Mouse (Mus musculus): ENCODE data around the gene Nmnat2. TPM values are rescaled to one million over a fixed set of nuclear protein-coding genes. Genes with fewer than 3 reads are reported as not detected.
"Not testable (repeated sequence)": the region's sequence is repeated elsewhere in the genome, so short reads cannot be mapped to it uniquely, and the experiment has no call there.

Gene Nmnat2
- polyA plus RNA-seq, 1 experiment from 2014 or later: 1.8 TPM

DNA sequence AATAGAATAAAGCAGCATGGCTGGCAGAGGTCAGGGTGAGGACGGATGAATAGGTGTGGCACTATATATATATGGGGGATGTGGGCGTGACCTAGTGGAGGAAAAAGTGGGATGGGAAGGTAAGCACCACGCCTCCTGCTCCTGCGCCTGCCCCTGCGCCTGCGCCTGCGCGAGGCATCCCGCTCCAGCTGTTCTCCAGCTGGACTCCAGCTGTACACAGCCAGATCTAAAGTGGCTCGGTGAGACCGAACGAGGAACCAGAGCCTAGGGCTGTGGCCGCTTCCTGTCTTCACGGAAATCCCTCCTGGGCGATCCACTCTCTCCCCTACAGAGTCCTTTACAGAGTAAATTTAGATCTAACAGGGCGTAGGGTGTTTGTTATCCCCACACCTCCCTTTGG is 116.8 kb downstream of the Nmnat2 start:
- peak; percentile 79 for ATAC-seq
- H3K27ac ChIP-seq: no peak overlapping the region
- peaks cover 4% of the 10 kb centered on the region; the same call in 1 of the 2 replicates for H3K4me1 ChIP-seq (replicated peaks)
- no peaks in the 10 kb centered on the region for H3K27me3 ChIP-seq (replicated peaks)
- H3K4me2 ChIP-seq (replicated peaks): peak overlapping the region; percentile 43; the same call in 1 of the 2 replicates
- H3K9ac ChIP-seq: no peak overlapping the region
- H3K4me3 ChIP-seq (replicated peaks): no peak overlapping the region
- H3K36me3 ChIP-seq: no peaks in the 10 kb centered on the region
- WGBS: 34% methylated on average over 16 of the region's 16 CpGs
- no peaks in the 10 kb centered on the region for H3K9me3 ChIP-seq

- WGBS: 37% methylated on average over 12 of the region's 12 CpGs
- no peaks in the 10 kb centered on the region for H3K9me3 ChIP-seq
- no peaks in the 10 kb centered on the region for H3K36me3 ChIP-seq
- no peaks in the 10 kb centered on the region for H3K27me3 ChIP-seq (replicated peaks)
- peaks cover 4% of the 10 kb centered on the region; the same call in 1 of the 2 replicates for H3K4me1 ChIP-seq (replicated peaks)
- H3K27ac ChIP-seq: no peak overlapping the region
- no peak overlapping the region for H3K9ac ChIP-seq
- H3K4me2 ChIP-seq (replicated peaks): peak overlapping the region; percentile 43; the same call in 1 of the 2 replicates
- no peak for ATAC-seq
- no peak overlapping the region for H3K4me3 ChIP-seq (replicated peaks)
Observed at GRCm38 (mm10) chr1:153071995-153072394, 117.2 kb downstream of the Nmnat2 start.

DNA sequence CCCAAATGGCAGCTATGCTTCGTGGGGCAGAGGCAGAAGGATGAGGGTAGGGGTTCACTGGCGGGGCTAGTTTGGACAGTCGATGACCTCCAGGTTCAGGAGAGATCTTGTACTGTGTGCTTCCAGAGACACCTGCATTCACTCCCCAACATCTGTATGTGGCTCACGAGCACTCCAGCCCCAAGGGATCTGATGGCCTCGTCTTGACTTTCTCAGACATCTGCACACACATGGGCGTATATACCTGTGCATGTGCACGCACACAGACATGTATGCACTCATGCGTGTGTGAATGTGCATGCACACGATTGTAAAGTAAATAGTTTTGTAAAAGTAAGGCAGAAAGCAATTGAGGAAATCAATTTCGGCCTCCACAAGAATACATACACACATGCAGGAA is 117.9 kb downstream of the Nmnat2 start:
- WGBS: 62% methylated on average over 10 of the region's 10 CpGs
- no peak for ATAC-seq
- Histone ChIP-seq H3K4me3 (replicated peaks) (no peak overlapping the region), H3K9me3 (no peaks in the 10 kb centered on the region), H3K4me1 (replicated peaks) (peaks cover 4% of the 10 kb centered on the region; the same call in 1 of the 2 replicates), H3K4me2 (replicated peaks) (no peak overlapping the region), H3K27ac (no peak overlapping the region), H3K36me3 (no peaks in the 10 kb centered on the region), H3K9ac (no peak overlapping the region), H3K27me3 (replicated peaks) (no peaks in the 10 kb centered on the region)

DNA sequence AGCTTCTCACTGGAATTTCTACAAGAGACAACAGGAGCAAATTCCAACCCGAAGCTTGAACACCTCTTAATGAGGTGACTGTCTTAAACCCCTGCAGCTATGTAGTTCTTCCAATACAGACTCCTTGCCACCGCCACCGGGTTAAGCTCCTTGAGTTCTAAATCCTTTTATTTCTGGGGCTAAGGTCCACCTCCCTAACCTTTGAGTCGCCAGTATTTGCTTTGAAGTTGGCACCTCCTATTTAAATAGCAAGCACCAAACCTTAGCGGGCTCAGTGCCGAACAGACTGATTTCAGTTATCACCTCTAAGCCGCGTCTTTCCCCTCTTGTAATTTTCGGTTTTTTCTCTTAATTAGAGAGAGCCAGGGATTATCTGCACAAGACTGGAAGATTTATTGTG is 118.6 kb downstream of the Nmnat2 start:
- Histone ChIP-seq H3K4me3 (replicated peaks) (no peak overlapping the region), H3K27me3 (replicated peaks) (no peaks in the 10 kb centered on the region), H3K9me3 (no peaks in the 10 kb centered on the region), H3K36me3 (no peaks in the 10 kb centered on the region), H3K9ac (no peak overlapping the region), H3K4me2 (replicated peaks) (peak overlapping the region; percentile 28; the same call in 1 of the 2 replicates), H3K27ac (no peak overlapping the region), H3K4me1 (replicated peaks) (peaks cover 4% of the 10 kb centered on the region; the same call in 1 of the 2 replicates)
- 20% methylated on average over 9 of the region's 9 CpGs for WGBS
- no peak for ATAC-seq

- Histone ChIP-seq H3K4me3 (replicated peaks) (no peak overlapping the region), H3K27ac (no peak overlapping the region), H3K36me3 (no peaks in the 10 kb centered on the region), H3K9me3 (no peaks in the 10 kb centered on the region), H3K4me1 (replicated peaks) (peaks cover 4% of the 10 kb centered on the region; the same call in 1 of the 2 replicates), H3K27me3 (replicated peaks) (no peaks in the 10 kb centered on the region), H3K4me2 (replicated peaks) (no peak overlapping the region), H3K9ac (no peak overlapping the region)
- WGBS: 71% methylated on average over 3 of the region's 3 CpGs
- no peak for ATAC-seq
Observed at GRCm38 (mm10) chr1:153075087-153075736, 120.4 kb downstream of the Nmnat2 start.

DNA sequence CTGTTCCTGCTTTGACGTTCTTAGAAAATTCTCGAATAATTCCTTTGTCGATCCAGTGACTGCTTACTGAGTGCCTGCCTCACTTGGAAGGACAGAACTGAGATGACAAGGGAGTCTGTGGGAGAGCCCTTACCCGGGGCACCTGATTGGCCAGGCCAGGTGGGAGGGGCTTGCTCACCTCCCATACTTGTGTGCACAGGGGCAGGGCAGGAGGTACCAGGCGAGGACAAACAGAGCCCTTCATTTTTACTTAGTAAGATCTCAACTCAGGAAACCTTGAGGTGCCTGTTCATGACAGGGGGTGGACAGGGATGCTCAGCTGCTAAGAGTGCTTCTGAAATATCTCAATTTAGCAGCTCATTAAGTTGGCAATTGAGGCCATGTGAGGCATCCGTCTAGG is 121.2 kb downstream of the Nmnat2 start:
- no peaks in the 10 kb centered on the region for H3K9me3 ChIP-seq
- no peak overlapping the region for H3K4me2 ChIP-seq (replicated peaks)
- H3K9ac ChIP-seq: no peak overlapping the region
- ATAC-seq: peak; percentile 44; the same call in 1 of the 2 replicates
- 55% methylated on average over 6 of the region's 6 CpGs for WGBS
- no peak overlapping the region for H3K27ac ChIP-seq
- H3K27me3 ChIP-seq (replicated peaks): no peaks in the 10 kb centered on the region
- H3K36me3 ChIP-seq: no peaks in the 10 kb centered on the region
- peaks cover 4% of the 10 kb centered on the region; the same call in 1 of the 2 replicates for H3K4me1 ChIP-seq (replicated peaks)
- H3K4me3 ChIP-seq (replicated peaks): no peak overlapping the region

- 84% methylated on average over 7 of the region's 14 CpGs for WGBS
- H3K27ac ChIP-seq; H3K4me1 ChIP-seq (replicated peaks); H3K4me3 ChIP-seq (replicated peaks); H3K4me2 ChIP-seq (replicated peaks); H3K27me3 ChIP-seq (replicated peaks); H3K36me3 ChIP-seq; ATAC-seq; H3K9me3 ChIP-seq; H3K9ac ChIP-seq: not testable (repeated sequence)
Observed at GRCm38 (mm10) chr1:153083233-153083632, 128.4 kb downstream of the Nmnat2 start.

- Histone ChIP-seq H3K4me2 (replicated peaks) (no peak overlapping the region), H3K4me3 (replicated peaks) (no peak overlapping the region), H3K27me3 (replicated peaks) (no peaks in the 10 kb centered on the region), H3K9me3 (no peaks in the 10 kb centered on the region), H3K4me1 (replicated peaks) (no peaks in the 10 kb centered on the region), H3K36me3 (no peaks in the 10 kb centered on the region), H3K9ac (no peak overlapping the region), H3K27ac (no peak overlapping the region)
- WGBS: 72% methylated on average over 6 of the region's 6 CpGs
- ATAC-seq: no peak
Observed at GRCm38 (mm10) chr1:153084191-153084590, 129.4 kb downstream of the Nmnat2 start.

DNA sequence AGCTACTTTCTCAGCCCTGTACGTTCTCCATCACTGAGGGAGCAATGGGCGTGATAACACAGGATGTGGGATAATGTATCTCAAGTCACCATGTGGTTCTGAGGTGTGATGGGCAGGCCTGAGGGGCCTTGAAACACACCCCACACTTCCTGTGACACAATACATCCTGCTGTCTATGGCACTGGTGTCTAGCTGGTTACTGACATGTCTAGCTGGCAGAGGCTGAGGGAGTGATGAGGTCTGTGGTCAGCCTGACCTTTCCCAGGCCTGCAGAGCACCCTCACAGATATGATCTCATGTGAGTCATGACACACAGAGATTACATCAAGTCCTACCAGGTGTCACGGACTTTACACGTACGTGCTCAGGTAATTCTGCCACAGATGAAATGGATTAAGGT is 130.4 kb downstream of the Nmnat2 start:
- no peak overlapping the region for H3K4me3 ChIP-seq (replicated peaks)
- H3K4me1 ChIP-seq (replicated peaks): no peaks in the 10 kb centered on the region
- no peaks in the 10 kb centered on the region for H3K27me3 ChIP-seq (replicated peaks)
- no peak for ATAC-seq
- 83% methylated on average over 5 of the region's 5 CpGs for WGBS
- no peak overlapping the region for H3K4me2 ChIP-seq (replicated peaks)
- H3K9me3 ChIP-seq: no peaks in the 10 kb centered on the region
- no peak overlapping the region for H3K9ac ChIP-seq
- H3K27ac ChIP-seq: no peak overlapping the region
- no peaks in the 10 kb centered on the region for H3K36me3 ChIP-seq

- WGBS: 85% methylated on average over 5 of the region's 5 CpGs
- Histone ChIP-seq H3K4me3 (replicated peaks) (no peak overlapping the region), H3K36me3 (no peaks in the 10 kb centered on the region), H3K4me2 (replicated peaks) (no peak overlapping the region), H3K9me3 (no peaks in the 10 kb centered on the region), H3K27me3 (replicated peaks) (no peaks in the 10 kb centered on the region), H3K27ac (no peak overlapping the region), H3K9ac (no peak overlapping the region), H3K4me1 (replicated peaks) (peaks cover 7% of the 10 kb centered on the region; the same call in 1 of the 2 replicates)
- ATAC-seq: no peak
Observed at GRCm38 (mm10) chr1:153087771-153088170, 133.0 kb downstream of the Nmnat2 start.

DNA sequence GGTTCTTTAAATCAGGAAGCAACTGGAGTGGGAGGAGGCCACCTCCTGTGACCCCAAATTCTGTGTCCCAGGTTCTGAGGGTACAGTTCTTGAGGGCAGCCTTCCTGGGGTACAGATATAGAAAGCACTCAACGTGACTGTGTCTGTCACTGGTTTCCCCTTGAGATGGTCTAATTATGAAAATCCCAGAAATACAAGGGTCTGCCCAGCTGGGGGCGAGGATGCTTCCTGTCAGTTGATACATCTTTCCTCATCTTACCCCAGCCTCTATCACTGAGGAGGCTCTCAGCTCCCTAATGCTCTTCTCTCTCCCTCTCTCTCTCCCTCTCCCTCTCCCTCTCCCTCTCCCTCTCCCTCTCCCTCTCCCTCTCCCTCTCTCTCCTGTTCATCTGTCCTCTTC is 135.3 kb downstream of the Nmnat2 start:
- no peak overlapping the region for H3K4me3 ChIP-seq (replicated peaks)
- H3K36me3 ChIP-seq: no peaks in the 10 kb centered on the region
- no peaks in the 10 kb centered on the region for H3K27me3 ChIP-seq (replicated peaks)
- H3K4me1 ChIP-seq (replicated peaks): peaks cover 7% of the 10 kb centered on the region; the same call in 1 of the 2 replicates
- no peaks in the 10 kb centered on the region for H3K9me3 ChIP-seq
- no peak overlapping the region for H3K27ac ChIP-seq
- no peak overlapping the region for H3K9ac ChIP-seq
- H3K4me2 ChIP-seq (replicated peaks): no peak overlapping the region
- ATAC-seq: no peak
- 83% methylated on average over 2 of the region's 2 CpGs for whole genome bisulfite sequencing

DNA sequence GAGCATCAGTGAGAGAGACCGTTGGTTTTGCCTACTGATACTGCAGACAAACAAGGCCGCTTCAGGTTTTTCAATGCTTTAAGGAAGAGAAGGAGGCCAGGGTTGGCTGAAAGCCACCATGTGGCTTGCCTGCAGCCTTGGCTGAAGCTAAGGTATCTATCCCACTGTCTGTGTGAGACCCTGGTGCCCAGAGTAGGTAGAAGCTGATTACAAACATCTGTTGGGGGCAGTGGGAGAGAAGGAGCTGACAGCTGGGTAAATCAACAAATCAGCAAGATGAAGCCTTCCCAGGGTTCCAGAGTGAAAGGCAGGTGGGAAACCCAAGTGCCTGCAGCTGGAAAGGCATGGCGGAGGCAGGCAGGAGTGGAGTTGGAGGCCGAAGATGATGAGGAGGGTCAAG is 136.0 kb downstream of the Nmnat2 start:
- H3K9ac ChIP-seq: no peak overlapping the region

More for the DNA sequence above, 136.0 kb downstream of the Nmnat2 start:
- Histone ChIP-seq H3K9me3 (no peaks in the 10 kb centered on the region), H3K27me3 (replicated peaks) (no peaks in the 10 kb centered on the region), H3K4me1 (replicated peaks) (peaks cover 7% of the 10 kb centered on the region; the same call in 1 of the 2 replicates), H3K27ac (no peak overlapping the region), H3K4me3 (replicated peaks) (no peak overlapping the region), H3K36me3 (no peaks in the 10 kb centered on the region), H3K4me2 (replicated peaks) (no peak overlapping the region)
- no peak for ATAC-seq
- 78% methylated on average over 4 of the region's 4 CpGs for WGBS

All from intestine, embryonic 15.5 days (tissue).